Mouse (Mus musculus) ES-Bruce4 (cell line): ENCODE results near the gene Gpc5. TPM values are rescaled to one million over a fixed set of nuclear protein-coding genes. Genes with fewer than 3 reads are reported as not detected.

Source experiments
- H3K27ac ChIP-seq: 2 replicates; pipeline ENCODE4 v1.5.1; 2012; ENCODE audit warnings: low read length, inconsistent platforms; ENCODE audit not compliant: insufficient read depth
- H3K27me3 ChIP-seq: 2 replicates; pipeline ENCODE4 v1.6.1; 2012; ENCODE audit warnings: mild to moderate bottlenecking, low read length, inconsistent platforms; ENCODE audit not compliant: control insufficient read depth, poor library complexity, insufficient read depth, severe bottlenecking
- H3K36me3 ChIP-seq: 2 replicates; pipeline ENCODE4 v1.6.1; 2012; ENCODE audit warnings: inconsistent platforms, mild to moderate bottlenecking, low read length, moderate library complexity; ENCODE audit not compliant: control insufficient read depth, poor library complexity, insufficient read depth, severe bottlenecking
- H3K4me1 ChIP-seq: one replicate; pipeline ENCODE4 v1.8.1; 2011; ENCODE audit warnings: low read length; ENCODE audit not compliant: control insufficient read depth, insufficient read depth
- H3K4me3 ChIP-seq: 2 replicates; pipeline ENCODE4 v1.5.1; 2011; ENCODE audit warnings: low read depth, mild to moderate bottlenecking, low read length
- H3K9ac ChIP-seq: 2 replicates; pipeline ENCODE4 v1.6.1; 2012; ENCODE audit warnings: low read depth, mild to moderate bottlenecking, inconsistent platforms; ENCODE audit not compliant: poor library complexity, severe bottlenecking
- H3K9me3 ChIP-seq: replicated peaks from 2 replicates; pipeline ENCODE4 v1.6.1; 2012; ENCODE audit warnings: mild to moderate bottlenecking, low read length, inconsistent platforms; ENCODE audit not compliant: control insufficient read depth, poor library complexity, insufficient read depth, severe bottlenecking
- CTCF ChIP-seq: IDR thresholded peaks from one replicate; pipeline ENCODE4 v1.8.1; 2011; ENCODE audit warnings: low read depth, low read length
- EP300 ChIP-seq: IDR thresholded peaks from 2 replicates; pipeline ENCODE4 v1.6.1; 2011; ENCODE audit warnings: low read depth, low read length; ENCODE audit not compliant: insufficient read depth
- POLR2A ChIP-seq: IDR thresholded peaks from one replicate; pipeline ENCODE4 v1.8.1; 2011; ENCODE audit warnings: low read length; ENCODE audit not compliant: insufficient read depth
- polyA plus RNA-seq: library from polyadenylated mRNA; stranded (reverse); fragments of >200 nt; gene quantifications from 2 replicates; pipeline ENCODE4 v1.2.4, GENCODE M21; 2011; ENCODE audit warnings: low read depth; ENCODE audit not compliant: missing spikeins, insufficient read depth, insufficient read length

Gene Gpc5
- polyA plus RNA-seq, 1 experiment, result not detected

DNA sequence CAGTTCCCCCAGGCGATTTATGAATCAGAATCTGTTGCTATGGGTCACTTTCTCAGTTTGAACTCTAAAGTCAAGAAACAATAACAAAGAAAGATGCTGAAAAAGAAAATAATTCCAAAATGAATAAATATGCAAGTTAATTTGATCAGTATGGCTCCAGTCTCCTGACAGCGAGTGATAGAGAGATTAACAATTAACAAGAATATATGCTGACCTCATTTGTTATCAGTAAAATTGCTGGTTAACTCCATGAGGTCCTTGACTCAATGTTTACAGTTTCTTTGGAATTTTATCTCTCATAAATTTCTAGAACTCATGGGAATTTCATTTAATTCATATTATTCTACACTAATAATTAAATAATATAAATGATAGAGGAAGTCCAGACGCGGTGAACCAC, 1244.2 kb downstream of the Gpc5 start:
- Histone ChIP-seq H3K27ac (no peak overlapping the region), H3K9ac (no peak overlapping the region), H3K27me3 (no peaks in the 10 kb centered on the region), H3K4me1 (no peaks in the 10 kb centered on the region), H3K9me3 (no peaks in the 10 kb centered on the region), H3K36me3 (no peaks in the 10 kb centered on the region), H3K4me3 (no peak overlapping the region)
- no peak for TF ChIP-seq EP300
- TF ChIP-seq POLR2A, result no peak
- no peak for TF ChIP-seq CTCF

DNA sequence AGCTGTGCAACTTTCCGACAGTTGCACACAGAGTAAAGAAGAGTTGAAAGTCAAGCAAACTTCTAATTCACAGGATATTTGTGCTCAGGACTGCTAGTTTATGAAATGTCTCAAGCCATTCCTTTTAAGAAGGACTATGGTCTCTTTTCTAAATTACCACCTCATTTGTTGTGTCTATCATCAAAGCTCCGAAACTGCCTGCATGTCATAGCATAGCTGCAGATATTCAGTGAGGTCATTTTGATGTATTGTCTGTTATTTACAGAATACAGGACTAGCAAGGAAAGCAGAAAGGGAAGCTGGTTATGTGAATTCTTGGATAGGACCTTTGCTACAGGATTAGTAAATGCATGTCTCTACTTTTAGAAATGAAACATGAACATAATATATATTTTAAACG, 1246.4 kb downstream of the Gpc5 start:
- Histone ChIP-seq H3K4me3 (no peak overlapping the region), H3K27ac (no peak overlapping the region), H3K9ac (no peak overlapping the region), H3K36me3 (no peaks in the 10 kb centered on the region), H3K9me3 (no peaks in the 10 kb centered on the region), H3K27me3 (no peaks in the 10 kb centered on the region), H3K4me1 (no peaks in the 10 kb centered on the region)
- TF ChIP-seq POLR2A, result no peak
- TF ChIP-seq CTCF, result no peak
- no peak for TF ChIP-seq EP300

DNA sequence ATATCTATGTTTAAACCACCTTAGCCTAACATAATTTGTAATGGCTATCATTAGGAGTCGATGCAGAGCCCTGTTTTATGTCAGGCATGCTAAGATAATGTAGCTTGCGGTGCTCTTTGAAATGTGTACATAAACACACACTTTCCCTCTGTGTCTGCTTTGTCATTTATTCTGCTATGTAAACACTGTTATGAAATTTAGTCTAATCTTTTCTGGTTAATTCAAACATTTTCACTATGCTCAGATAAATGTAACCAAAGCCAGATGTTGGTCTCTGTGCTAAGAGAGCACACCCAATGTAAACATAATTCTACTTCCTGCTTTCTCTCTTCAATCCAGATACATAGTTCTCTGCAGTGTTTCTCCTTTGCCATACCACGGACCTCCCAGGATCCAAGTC, 1256.5 kb downstream of the Gpc5 start:
- Histone ChIP-seq H3K9me3 (no peaks in the 10 kb centered on the region), H3K9ac (no peak overlapping the region), H3K36me3 (no peaks in the 10 kb centered on the region), H3K4me3 (no peak overlapping the region), H3K27ac (no peak overlapping the region), H3K27me3 (no peaks in the 10 kb centered on the region), H3K4me1 (no peaks in the 10 kb centered on the region)
- TF ChIP-seq CTCF (no peak), POLR2A (no peak), EP300 (no peak)

DNA sequence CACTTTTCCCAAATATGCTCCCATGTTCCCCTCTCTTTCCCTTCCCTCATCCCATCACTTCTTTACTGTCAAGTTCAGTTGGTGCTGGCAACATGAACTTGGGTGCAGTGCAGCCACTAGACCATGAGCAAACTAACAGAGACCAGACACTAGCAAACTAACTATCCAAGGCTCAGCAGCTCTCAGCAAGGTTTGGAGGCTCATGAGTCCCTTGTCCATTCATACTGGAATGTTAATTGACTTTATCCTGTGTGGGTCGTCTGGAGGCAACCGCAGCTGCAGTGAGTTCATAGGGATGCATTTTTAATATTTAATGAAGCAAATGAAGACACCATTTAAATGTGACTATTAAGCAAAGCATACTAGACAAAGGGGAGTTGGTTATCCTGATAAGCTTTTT, 1292.6 kb downstream of the Gpc5 start:
- TF ChIP-seq CTCF, result no peak
- Histone ChIP-seq H3K27me3 (no peaks in the 10 kb centered on the region), H3K27ac (no peak overlapping the region), H3K36me3 (no peaks in the 10 kb centered on the region), H3K4me1 (no peaks in the 10 kb centered on the region), H3K9me3 (no peaks in the 10 kb centered on the region), H3K4me3 (no peak overlapping the region), H3K9ac (no peak overlapping the region)

DNA sequence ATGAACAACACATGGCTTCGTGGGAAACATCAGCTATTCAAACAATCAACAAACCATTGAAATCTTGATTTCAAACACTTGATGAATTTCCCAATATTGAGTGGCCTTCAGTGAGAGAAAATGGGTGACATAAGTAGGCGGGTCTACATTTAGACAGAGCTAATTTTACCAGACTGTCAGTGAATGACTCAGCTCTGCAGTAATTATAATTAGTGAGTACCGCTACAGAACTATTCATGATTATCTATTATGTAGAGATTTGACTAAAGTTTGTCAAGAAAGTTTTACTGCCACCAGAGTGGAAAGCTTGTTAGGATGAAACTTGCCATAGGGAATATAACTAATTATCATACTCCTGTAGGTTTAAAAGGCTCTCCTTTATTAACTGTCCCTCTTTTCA, 1323.5 kb downstream of the Gpc5 start:
- no peak overlapping the region for H3K27ac ChIP-seq
- no peaks in the 10 kb centered on the region for H3K27me3 ChIP-seq
- no peaks in the 10 kb centered on the region for H3K9me3 ChIP-seq
- TF ChIP-seq EP300 (no peak), CTCF (no peak), POLR2A (no peak)
- no peak overlapping the region for H3K4me3 ChIP-seq
- no peak overlapping the region for H3K9ac ChIP-seq
- no peaks in the 10 kb centered on the region for H3K4me1 ChIP-seq
- no peaks in the 10 kb centered on the region for H3K36me3 ChIP-seq

DNA sequence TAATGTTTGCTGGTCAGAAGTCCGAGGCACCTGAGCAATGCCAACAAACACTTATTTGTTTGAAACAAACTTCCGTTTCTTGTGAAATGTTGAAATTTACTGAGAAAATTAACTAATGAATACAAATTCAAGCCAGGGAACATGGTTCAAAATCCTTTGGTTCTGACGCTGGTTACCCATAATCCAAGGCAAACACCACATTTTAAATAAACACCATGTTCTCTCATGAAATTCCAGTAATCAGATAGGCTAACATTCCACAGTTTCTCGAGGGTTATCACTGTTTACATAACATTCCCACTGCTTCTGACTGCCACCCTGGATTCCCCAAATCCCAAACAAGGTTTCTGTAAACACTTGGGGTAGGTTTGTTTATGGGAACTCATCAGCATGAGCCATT, 1356.2 kb downstream of the Gpc5 start:
- TF ChIP-seq CTCF (no peak), POLR2A (no peak), EP300 (no peak)
- Histone ChIP-seq H3K4me1 (no peaks in the 10 kb centered on the region), H3K9ac (no peak overlapping the region), H3K9me3 (no peaks in the 10 kb centered on the region), H3K27ac (no peak overlapping the region), H3K27me3 (no peaks in the 10 kb centered on the region), H3K4me3 (no peak overlapping the region), H3K36me3 (no peaks in the 10 kb centered on the region)
